Mouse (Mus musculus): ENCODE data around the gene Olfr401.
"Not testable (repeated sequence)": the region's sequence is repeated elsewhere in the genome, so short reads cannot be mapped to it uniquely, and the experiment has no call there.

Olfr401 gene

GRCm38 (mm10) chr11:74113412-74113811 lies at the start of gene Olfr401:
Gene Olfr401 (plus strand): TSS chr11:74113712.
- no peak for DNase-seq

DNA sequence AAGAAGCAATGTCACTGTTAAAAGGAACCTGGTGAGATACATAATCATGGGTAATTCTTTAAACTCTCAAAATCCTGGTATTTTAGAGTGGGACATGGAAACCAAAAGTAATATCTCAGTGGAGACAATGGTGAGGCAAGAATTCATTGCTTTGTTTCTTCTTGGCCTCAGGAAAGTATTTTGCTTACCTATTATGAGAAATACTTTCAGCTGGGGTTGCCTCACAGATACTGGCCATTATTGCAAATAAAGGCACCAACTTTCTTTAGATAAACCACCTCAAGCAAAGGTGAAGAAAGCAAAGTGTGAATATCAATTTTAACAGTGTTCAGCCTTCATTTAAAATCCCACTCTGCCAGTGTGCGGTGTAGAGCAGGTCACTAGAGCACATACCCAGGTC lies 43.9 kb upstream of the Olfr401 start, which contains the start of gene Zfp616:
Gene Zfp616, plus strand, starts transcription at position 301 of the 400 bp plus-strand sequence.
- DNase-seq: no peak

DNA sequence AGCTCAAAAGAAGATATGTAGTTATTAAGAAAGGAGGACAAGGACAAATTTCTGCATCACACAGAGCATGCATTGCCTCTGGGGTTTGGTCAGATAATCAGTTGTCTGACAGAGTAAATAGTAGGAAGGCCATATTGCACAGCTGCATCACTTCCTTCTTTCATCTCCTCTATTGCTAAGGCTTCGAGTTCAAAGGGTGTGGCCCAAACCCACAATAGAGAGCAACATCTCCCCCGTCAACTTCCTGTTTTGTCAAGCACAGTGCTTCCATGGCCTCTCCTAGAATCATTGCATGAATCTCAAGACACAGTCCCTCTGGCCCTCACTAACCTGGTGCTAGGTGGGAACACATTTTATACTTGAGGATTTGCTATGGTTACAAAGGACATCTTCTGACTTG lies 12.8 kb upstream of the Olfr401 start:
- no peak for DNase-seq

GRCm38 (mm10) chr11:74101507-74101906 lies 12.0 kb upstream of the Olfr401 start:
- no peak for DNase-seq

DNA sequence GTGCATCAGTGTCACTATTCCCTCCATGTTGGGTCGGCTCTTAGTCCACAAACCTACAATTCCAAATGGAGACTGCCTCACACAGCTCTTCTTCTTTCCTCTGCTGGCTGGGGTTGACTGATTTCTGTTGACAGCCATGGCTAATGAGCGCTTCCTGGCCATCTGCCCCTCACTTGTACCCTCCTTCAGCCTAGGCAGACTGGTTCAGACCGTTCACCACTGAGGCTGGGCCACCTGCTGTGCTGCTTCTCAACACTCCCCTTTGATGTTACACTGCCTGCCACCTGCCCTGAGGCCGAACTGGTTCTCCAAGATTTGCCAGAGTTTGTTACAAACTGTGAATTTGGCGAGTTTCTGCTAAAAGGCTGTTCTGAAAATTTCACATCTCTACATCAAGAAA lies 8.4 kb upstream of the Olfr401 start:
- DNase-seq: no peak

- not testable (repeated sequence) for DNase-seq
Measured at GRCm38 (mm10) chr11:74140001-74140400, 26.5 kb downstream of the Olfr401 start.

GRCm38 (mm10) chr11:74145866-74146265 lies 32.4 kb downstream of the Olfr401 start:
- no peak for DNase-seq

- no peak for DNase-seq
Measured at GRCm38 (mm10) chr11:74153229-74153628, 39.7 kb downstream of the Olfr401 start, which contains the start of gene Olfr402. Gene Olfr402 (plus strand): TSS chr11:74153529.

GRCm38 (mm10) chr11:74168771-74169170 lies 55.3 kb downstream of the Olfr401 start:
- no peak for DNase-seq
